29 mouse cellular contexts compared by ENCODE assay signal in genomic region chrX:152244492-152245189, GRCm38 (mm10). TPM values are rescaled to one million over a fixed set of nuclear protein-coding genes. Genes with fewer than 3 reads are reported as not detected.
DNase-seq lines count a peak whose midpoint lies in the region; ATAC-seq and TF ChIP-seq lines count a peak whose summit lies in the region.
"Had no signal": no experiment of that assay in that cellular context is flagged by ENCODE, and none has a peak within 500 bp of the region (broad histone marks: within the 10 kb centered on the region; RNA-seq: fewer than 3 reads in every experiment).

No protein-coding gene starts in this region.

- H3K9me3 ChIP-seq in liver, embryonic 11.5 days (ENCODE audit: control insufficient read depth, low read length): no peaks in the 10 kb centered on the region
- no peaks in the 10 kb centered on the region for H3K9me3 ChIP-seq in liver, embryonic 13.5 days (replicated peaks)
- H3K9me3 ChIP-seq in liver, embryonic 16.5 days (replicated peaks; ENCODE audit: control insufficient read depth, low read length): no peaks in the 10 kb centered on the region
- H3K9me3 ChIP-seq: embryonic facial prominence, embryonic 12.5 days; embryonic facial prominence, embryonic 15.5 days; forebrain, embryonic 10.5 days; forebrain, embryonic 13.5 days; heart, embryonic 10.5 days; heart, embryonic 13.5 days; hindbrain, embryonic 12.5 days; hindbrain, embryonic 15.5 days had no signal

- no peak for TF ChIP-seq CTCF in gastrocnemius, adult 2 months (IDR thresholded peaks at IDR 0.05)
- TF ChIP-seq CTCF in lung, adult 2 months (IDR thresholded peaks at IDR 0.05; ENCODE audit: insufficient read depth, low read length): no peak

- 73% methylated on average over 2 of the region's 2 CpGs for WGBS in liver, embryonic 11.5 days
- WGBS in liver, embryonic 13.5 days (ENCODE audit: insufficient replicate concordance): 55% methylated on average over 2 of the region's 2 CpGs
- 55% methylated on average over 2 of the region's 2 CpGs for WGBS in liver, embryonic 16.5 days (ENCODE audit: insufficient replicate concordance)
- WGBS in lung, adult 2 months: 97% methylated on average over 2 of the region's 2 CpGs

- intact Hi-C loops in gastrocnemius, adult 2 months (cut with DNase I): loop anchor here (5.0 kb wide), 1 partner anchor 108 kb away; no protein-coding TSS in a partner anchor

- DNase-seq in liver, embryonic 11.5 days (ENCODE audit: low spot score): no peak
- DNase-seq in liver: no peak
- DNase-seq in liver, embryonic 13.5 days: peak; percentile 31
- DNase-seq in gastrocnemius, adult 2 months: no peak
- no peak for DNase-seq in frontal cortex, adult 2 months (ENCODE audit: extremely low spot score in 1 of 2, low spot score in 1 of 2)
- DNase-seq in lung, adult 2 months: no peak
- DNase-seq in layer of hippocampus, adult 18-20 months (ENCODE audit: low spot score in 2 of 2): no peak
- DNase-seq: adrenal gland, adult 8-10 months; adrenal gland, postnatal 25 days; cerebellum, adult 18-20 months; cerebellum, adult 9-10 months; cerebellum, postnatal 14 days; gastrocnemius, postnatal 10 days; gastrocnemius, postnatal 36 days; heart, adult 2 months; heart, postnatal 14 days; heart, postnatal 4 days had no signal

- H3K27me3 ChIP-seq in liver, embryonic 11.5 days (replicated peaks; ENCODE audit: control insufficient read depth, insufficient read depth, low read length): no peaks in the 10 kb centered on the region
- no peaks in the 10 kb centered on the region for H3K27me3 ChIP-seq in liver, embryonic 13.5 days
- no peaks in the 10 kb centered on the region for H3K27me3 ChIP-seq in liver, embryonic 16.5 days (ENCODE audit: control insufficient read depth, insufficient read depth, low read depth, low read length)
- H3K27me3 ChIP-seq: embryonic facial prominence, embryonic 12.5 days; embryonic facial prominence, embryonic 15.5 days; forebrain, embryonic 13.5 days; heart, embryonic 13.5 days; hindbrain, embryonic 12.5 days; hindbrain, embryonic 15.5 days had no signal

- H3K9ac ChIP-seq in liver, embryonic 11.5 days (ENCODE audit: low read depth, low read length): no peak overlapping the region
- no peak overlapping the region for H3K9ac ChIP-seq in liver, embryonic 13.5 days
- no peak overlapping the region for H3K9ac ChIP-seq in liver, embryonic 16.5 days (ENCODE audit: low read depth, low read length)
- H3K9ac ChIP-seq: embryonic facial prominence, embryonic 12.5 days; embryonic facial prominence, embryonic 15.5 days; forebrain, embryonic 13.5 days; heart, embryonic 13.5 days; hindbrain, embryonic 12.5 days; hindbrain, embryonic 15.5 days had no signal

- peaks cover 43% of the 10 kb centered on the region for H3K36me3 ChIP-seq in liver, embryonic 11.5 days (ENCODE audit: control insufficient read depth, insufficient read depth, low read length)
- peaks cover 91% of the 10 kb centered on the region for H3K36me3 ChIP-seq in liver, embryonic 13.5 days
- H3K36me3 ChIP-seq in liver, embryonic 16.5 days (ENCODE audit: control insufficient read depth, insufficient read depth): peaks cover 63% of the 10 kb centered on the region

- ATAC-seq in liver, embryonic 11.5 days (replicated peaks; ENCODE audit: low FRiP score): peak; percentile 83
- ATAC-seq in liver, embryonic 13.5 days (ENCODE audit: low read depth): peak; percentile 91
- peak; percentile 86 for ATAC-seq in liver, embryonic 16.5 days (ENCODE audit: low read depth)
- ATAC-seq: activated CD4-positive, CD25-positive, alpha-beta regulatory T cell, adult 4 months; forebrain, embryonic 13.5 days; forebrain, embryonic 16.5 days had no signal

- no peak overlapping the region for H3K4me3 ChIP-seq in liver, embryonic 11.5 days (ENCODE audit: low read depth, low read length)
- H3K4me3 ChIP-seq in liver, embryonic 13.5 days (replicated peaks): no peak overlapping the region
- no peak overlapping the region for H3K4me3 ChIP-seq in liver, embryonic 16.5 days (ENCODE audit: low read depth, low read length)
- no peak overlapping the region for H3K4me3 ChIP-seq in gastrocnemius, adult 2 months
- no peak overlapping the region for H3K4me3 ChIP-seq in lung, adult 2 months (replicated peaks; ENCODE audit: extremely low read depth, low read depth, low read length)
- H3K4me3 ChIP-seq: embryonic facial prominence, embryonic 12.5 days; embryonic facial prominence, embryonic 15.5 days; erythroblast, embryonic 14.5 days; forebrain, embryonic 10.5 days; forebrain, embryonic 13.5 days; heart, adult 2 months; heart, embryonic 10.5 days; heart, embryonic 13.5 days; hindbrain, embryonic 12.5 days; hindbrain, embryonic 15.5 days had no signal

- no peak overlapping the region for H3K4me2 ChIP-seq in liver, embryonic 11.5 days
- 0 out of 2 replicates have a peak overlapping the region, but pooled peaks have one; percentile 10 for H3K4me2 ChIP-seq in liver, embryonic 13.5 days
- H3K4me2 ChIP-seq in liver, embryonic 16.5 days (ENCODE audit: low read depth, low read length): no peak overlapping the region
- H3K4me2 ChIP-seq: embryonic facial prominence, embryonic 12.5 days; embryonic facial prominence, embryonic 15.5 days; forebrain, embryonic 13.5 days; heart, embryonic 13.5 days; hindbrain, embryonic 12.5 days; hindbrain, embryonic 15.5 days had no signal

- no peak overlapping the region; the same call in 1 of the 2 replicates for H3K27ac ChIP-seq in liver, embryonic 11.5 days (ENCODE audit: low read depth, low read length)
- peak overlapping the region; percentile 67 for H3K27ac ChIP-seq in liver, embryonic 13.5 days
- H3K27ac ChIP-seq in liver, embryonic 16.5 days (ENCODE audit: low read length): peak overlapping the region; percentile 50; the same call in 1 of the 2 replicates
- no peak overlapping the region for H3K27ac ChIP-seq in gastrocnemius, adult 2 months
- H3K27ac ChIP-seq: embryonic facial prominence, embryonic 12.5 days; embryonic facial prominence, embryonic 15.5 days; forebrain, embryonic 10.5 days; forebrain, embryonic 13.5 days; heart, adult 2 months; heart, embryonic 10.5 days; heart, embryonic 13.5 days; hindbrain, embryonic 12.5 days; hindbrain, embryonic 15.5 days had no signal

- no peak for TF ChIP-seq POLR2A in lung, adult 2 months (IDR thresholded peaks at IDR 0.05; ENCODE audit: borderline replicate concordance, extremely low read depth, low read depth, low read length)

- H3K4me1 ChIP-seq in liver, embryonic 11.5 days (replicated peaks; ENCODE audit: control insufficient read depth, insufficient read depth, low read length): 0 out of 2 replicates have a peak, but pooled peaks cover 2% of the 10 kb centered on the region
- peaks cover 36% of the 10 kb centered on the region for H3K4me1 ChIP-seq in liver, embryonic 13.5 days (replicated peaks)
- peaks cover 9% of the 10 kb centered on the region for H3K4me1 ChIP-seq in liver, embryonic 16.5 days (ENCODE audit: control insufficient read depth, low read depth, low read length)
- no peaks in the 10 kb centered on the region for H3K4me1 ChIP-seq in lung, adult 2 months (ENCODE audit: control insufficient read depth, insufficient read depth, low read length)
- H3K4me1 ChIP-seq: embryonic facial prominence, embryonic 12.5 days; embryonic facial prominence, embryonic 15.5 days; forebrain, embryonic 10.5 days; forebrain, embryonic 13.5 days; heart, embryonic 10.5 days; heart, embryonic 13.5 days; hindbrain, embryonic 12.5 days; hindbrain, embryonic 15.5 days had no signal

RNA-seq across cellular contexts. Expression of gene Kdm5c, which starts 11.8 kb away (rescaled TPM):
- 40.6 and 40.8 TPM in 2 replicates for polyA plus RNA-seq in liver, embryonic 11.5 days (2014; fragmentation: Nextera tagmentation; extraction: Ambion mirVana)
- 18.2 and 25.7 TPM in 2 replicates for polyA plus RNA-seq in liver, embryonic 13.5 days (2015; fragmentation: Nextera tagmentation; extraction: Ambion mirVana)
- polyA plus RNA-seq in liver, embryonic 16.5 days (2015; fragmentation: Nextera tagmentation; extraction: Ambion mirVana): 22.2 and 28.1 TPM in 2 replicates
- total RNA-seq in gastrocnemius, adult 2 months (2021): 10 to 100 TPM; 19.4 to 33.7 TPM
- polyA plus RNA-seq in frontal cortex, adult 2 months (2012; rRNA removed): 25.7 and 36.9 TPM in 2 replicates
- 46.4 and 49.9 TPM in 2 replicates for polyA plus RNA-seq in lung, adult 2 months (2012; rRNA removed)
- total RNA-seq in layer of hippocampus, adult 18-20 months (2021): 10 to 100 TPM; 45.4 to 79.6 TPM

Comparison
In these comparisons a context has a peak if more than half of its experiments do, and no peak if none do; other contexts are left out.
1. H3K27ac ChIP-seq: peak in liver, embryonic 13.5 days (single experiment) and liver, embryonic 16.5 days (single experiment); none in liver, embryonic 11.5 days (single experiment) and gastrocnemius, adult 2 months (single experiment).
2. Peak in every context shown above with its lines, with median percentiles within 50 percentile points of each other: ATAC-seq.